Mouse (Mus musculus) hindbrain, embryonic 11.5 days (tissue): ENCODE results near the gene Fgr. TPM values are rescaled to one million over a fixed set of nuclear protein-coding genes. Genes with fewer than 3 reads are reported as not detected.
A peak's percentile ranks its signal among the peaks of the same experiment; 100 is the strongest.

Experiments
- ATAC-seq: fragments of 200-750 bp; cut with Nextera tagmentation; 2 replicates; pipeline ENCODE4 v1.8.0; 2017; ENCODE audit warnings: mild to moderate bottlenecking, moderate TSS enrichment, moderate library complexity; ENCODE audit not compliant: low FRiP score
- DNase-seq: peaks from one replicate; pipeline ENCODE4 v3.0.0-alpha.2; 2015; ENCODE audit warnings: low spot score
- H3K27ac ChIP-seq: fragments of 300-500 bp; sonication (generic); 2 replicates; pipeline ENCODE4 v1.5.1; 2014; ENCODE audit warnings: mild to moderate bottlenecking, low read depth, low read length
- H3K27me3 ChIP-seq: fragments of 300-500 bp; sonication (generic); 2 replicates; pipeline ENCODE4 v1.6.1; 2014; ENCODE audit warnings: mild to moderate bottlenecking, low read length, moderate library complexity, mixed read lengths; ENCODE audit not compliant: control insufficient read depth, insufficient read depth
- H3K36me3 ChIP-seq: fragments of 300-500 bp; sonication (generic); 2 replicates; pipeline ENCODE4 v1.6.1; 2014; ENCODE audit warnings: mild to moderate bottlenecking, low read length, moderate library complexity, mixed read lengths; ENCODE audit not compliant: control insufficient read depth, insufficient read depth
- H3K4me1 ChIP-seq: fragments of 300-500 bp; sonication (generic); replicated peaks from 2 replicates; pipeline ENCODE4 v1.6.1; 2014; ENCODE audit warnings: low read length, mixed read lengths; ENCODE audit not compliant: control insufficient read depth, insufficient read depth
- H3K4me2 ChIP-seq: fragments of 300-500 bp; sonication (generic); replicated peaks from 2 replicates; pipeline ENCODE4 v1.6.1; 2014; ENCODE audit warnings: mild to moderate bottlenecking, low read depth, low read length
- H3K4me3 ChIP-seq: fragments of 300-500 bp; sonication (generic); 2 replicates; pipeline ENCODE4 v1.5.1; 2014; ENCODE audit warnings: low read depth, low read length
- H3K9ac ChIP-seq: fragments of 300-500 bp; sonication (generic); 2 replicates; pipeline ENCODE4 v1.6.1; 2014; ENCODE audit warnings: low read depth, low read length
- H3K9me3 ChIP-seq: fragments of 300-500 bp; sonication (generic); 2 replicates; pipeline ENCODE4 v1.6.1; 2016; ENCODE audit warnings: low read length; ENCODE audit not compliant: control insufficient read depth
- WGBS: fragments of 180-500 bp; shearing (Covaris S2); extraction: QIAGEN DNeasy Blood & Tissue Kit; methylation state at CpG from one replicate; pipeline ENCODE4 v1.1.7; 2014; 5-methylcytosine and 5-hydroxymethylcytosine counted together
- polyA plus RNA-seq: library from polyadenylated mRNA; unstranded; fragments of >200 nt; fragmentation: Nextera tagmentation; extraction: Ambion mirVana; gene quantifications from 2 replicates; pipeline ENCODE4 v1.2.1, GENCODE M21; 2014

Gene Fgr
- polyA plus RNA-seq, 1 experiment from 2014 or later = 0.34 TPM

GRCm38 (mm10) chr4:133014896-133015709, 41.2 kb downstream of the Fgr start:
- Histone ChIP-seq H3K27me3 (peaks cover 10% of the 10 kb centered on the region), H3K36me3 (no peaks in the 10 kb centered on the region), H3K9ac (no peak overlapping the region), H3K4me2 (peak overlapping the region; percentile 28), H3K4me1 (peaks cover 38% of the 10 kb centered on the region), H3K9me3 (no peaks in the 10 kb centered on the region), H3K4me3 (no peak overlapping the region), H3K27ac (no peak overlapping the region)
- WGBS = 21% methylated on average over 10 of the region's 10 CpGs
- no peak for ATAC-seq
- no peak for DNase-seq

- H3K27me3 ChIP-seq = peaks cover 2% of the 10 kb centered on the region
- no peak overlapping the region for H3K4me3 ChIP-seq
- H3K9me3 ChIP-seq = no peaks in the 10 kb centered on the region
- peaks cover 45% of the 10 kb centered on the region for H3K4me1 ChIP-seq
- no peaks in the 10 kb centered on the region for H3K36me3 ChIP-seq
- no peak overlapping the region for H3K9ac ChIP-seq
- DNase-seq (no peak), ATAC-seq (no peak)
- 41% methylated on average over 9 of the region's 9 CpGs for WGBS
- H3K4me2 ChIP-seq = no peak overlapping the region
- no peak overlapping the region for H3K27ac ChIP-seq
These were observed 42.1 kb downstream of the Fgr start for GRCm38 (mm10) chr4:133015710-133016651.

- WGBS = 34% methylated on average over 4 of the region's 4 CpGs
- H3K4me1 ChIP-seq = peaks cover 54% of the 10 kb centered on the region
- H3K27me3 ChIP-seq = no peaks in the 10 kb centered on the region
- H3K27ac ChIP-seq = no peak overlapping the region
- no peak overlapping the region for H3K4me2 ChIP-seq
- no peak for ATAC-seq
- H3K36me3 ChIP-seq = no peaks in the 10 kb centered on the region
- H3K4me3 ChIP-seq = no peak overlapping the region
- H3K9me3 ChIP-seq = no peaks in the 10 kb centered on the region
- no peak overlapping the region for H3K9ac ChIP-seq
- no peak for DNase-seq
These were observed 43.0 kb downstream of the Fgr start for GRCm38 (mm10) chr4:133016677-133017415.

- DNase-seq = no peak
- no peaks in the 10 kb centered on the region for H3K36me3 ChIP-seq
- H3K4me1 ChIP-seq = peaks cover 63% of the 10 kb centered on the region
- H3K9ac ChIP-seq = no peak overlapping the region
- no peak for ATAC-seq
- H3K4me2 ChIP-seq = no peak overlapping the region
- H3K4me3 ChIP-seq = no peak overlapping the region
- H3K9me3 ChIP-seq = no peaks in the 10 kb centered on the region
- 53% methylated on average over 6 of the region's 6 CpGs for WGBS
- no peak overlapping the region; the same call in 1 of the 2 replicates for H3K27ac ChIP-seq
- H3K27me3 ChIP-seq = no peaks in the 10 kb centered on the region
These were observed 43.8 kb downstream of the Fgr start for GRCm38 (mm10) chr4:133017597-133018262.

GRCm38 (mm10) chr4:133018263-133018798, 44.4 kb downstream of the Fgr start:
- no peak overlapping the region for H3K4me2 ChIP-seq
- H3K9ac ChIP-seq = no peak overlapping the region
- H3K4me3 ChIP-seq = no peak overlapping the region
- no peaks in the 10 kb centered on the region for H3K36me3 ChIP-seq
- ATAC-seq (no peak), DNase-seq (no peak)
- no peaks in the 10 kb centered on the region for H3K27me3 ChIP-seq
- WGBS = 66% methylated on average over 3 of the region's 3 CpGs
- peaks cover 66% of the 10 kb centered on the region for H3K4me1 ChIP-seq
- no peak overlapping the region for H3K27ac ChIP-seq
- no peaks in the 10 kb centered on the region for H3K9me3 ChIP-seq

GRCm38 (mm10) chr4:133020721-133021120, 46.8 kb downstream of the Fgr start:
- no peak for ATAC-seq

GRCm38 (mm10) chr4:133021181-133021671, 47.3 kb downstream of the Fgr start:
- H3K9ac ChIP-seq = 0 out of 2 replicates have a peak overlapping the region, but pooled peaks have one; percentile 7
- 0 out of 2 replicates have a peak, but pooled peaks have one; percentile 4 for ATAC-seq
- DNase-seq = peak; percentile 65

More at GRCm38 (mm10) chr4:133020721-133021120, 46.8 kb downstream of the Fgr start:
- no peak overlapping the region for H3K4me3 ChIP-seq
- 0 out of 2 replicates have a peak overlapping the region, but pooled peaks have one; percentile 7 for H3K9ac ChIP-seq
- H3K36me3 ChIP-seq = no peaks in the 10 kb centered on the region
- H3K27ac ChIP-seq = peak overlapping the region; percentile 71
- 25% methylated on average over 5 of the region's 6 CpGs for WGBS
- no peak overlapping the region for H3K4me2 ChIP-seq
- DNase-seq = no peak
- H3K4me1 ChIP-seq = peaks cover 66% of the 10 kb centered on the region
- H3K27me3 ChIP-seq = no peaks in the 10 kb centered on the region
- H3K9me3 ChIP-seq = no peaks in the 10 kb centered on the region

More at GRCm38 (mm10) chr4:133021181-133021671, 47.3 kb downstream of the Fgr start:
- peaks cover 64% of the 10 kb centered on the region for H3K4me1 ChIP-seq
- no peak overlapping the region for H3K4me3 ChIP-seq
- peak overlapping the region; percentile 71 for H3K27ac ChIP-seq
- no peaks in the 10 kb centered on the region for H3K27me3 ChIP-seq
- no peaks in the 10 kb centered on the region for H3K36me3 ChIP-seq
- peak overlapping the region; percentile 22; the same call in 1 of the 2 replicates for H3K4me2 ChIP-seq
- 3% methylated on average over 9 of the region's 9 CpGs for WGBS
- no peaks in the 10 kb centered on the region for H3K9me3 ChIP-seq
